Mouse (Mus musculus) ovary, postnatal 14 days (tissue): Measurements from ENCODE around the gene Pdcl2.

ENCODE experiments used
- DNase-seq: peaks from one replicate; pipeline ENCODE4 v3.0.0; 2022; ENCODE audit warnings: low spot score

The Pdcl2 gene

DNA sequence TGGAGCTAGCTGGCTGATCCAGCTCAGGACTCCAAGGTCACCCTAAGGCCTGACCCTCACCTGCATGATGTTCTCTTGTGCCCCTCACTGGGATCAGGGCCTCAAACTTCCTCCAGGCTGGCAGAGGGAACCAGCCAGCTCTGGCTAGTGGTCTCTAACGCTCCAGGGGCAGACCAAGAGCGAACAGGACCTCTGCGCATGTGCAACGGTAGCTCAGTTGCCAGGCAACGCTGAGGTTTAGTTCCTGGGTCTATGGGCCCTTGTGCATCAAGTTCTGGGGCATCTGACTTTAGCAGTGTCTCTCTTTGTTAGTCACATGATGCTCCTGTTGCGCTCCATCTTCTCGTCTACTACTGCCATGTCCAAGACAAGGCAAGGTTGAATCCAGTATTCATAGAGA lies at the start of gene Pdcl2:
TSS of gene Pdcl2 (minus strand) at position 204 of the 400 bp plus-strand sequence.
- no peak for DNase-seq

DNA sequence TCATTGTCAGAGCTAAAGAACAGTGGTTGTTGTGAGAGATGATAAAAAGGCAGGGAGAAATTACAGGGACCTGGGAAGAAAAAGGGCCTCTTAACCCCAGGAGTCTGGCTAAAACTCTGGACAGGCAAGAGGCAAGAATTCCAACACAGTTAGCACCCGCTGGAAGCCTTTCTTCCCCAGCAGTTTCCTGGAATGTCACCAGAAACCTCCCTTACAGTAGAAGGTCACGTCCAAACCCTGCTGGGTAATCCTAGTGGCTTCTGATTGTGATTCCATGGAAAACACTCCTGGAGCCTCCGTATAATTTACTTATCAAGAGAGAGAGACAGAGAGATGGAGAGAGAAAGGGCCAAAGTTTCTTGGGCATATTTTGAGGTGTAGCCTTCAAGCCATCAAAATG lies 48.3 kb upstream of the Pdcl2 start:
- DNase-seq: no peak

DNA sequence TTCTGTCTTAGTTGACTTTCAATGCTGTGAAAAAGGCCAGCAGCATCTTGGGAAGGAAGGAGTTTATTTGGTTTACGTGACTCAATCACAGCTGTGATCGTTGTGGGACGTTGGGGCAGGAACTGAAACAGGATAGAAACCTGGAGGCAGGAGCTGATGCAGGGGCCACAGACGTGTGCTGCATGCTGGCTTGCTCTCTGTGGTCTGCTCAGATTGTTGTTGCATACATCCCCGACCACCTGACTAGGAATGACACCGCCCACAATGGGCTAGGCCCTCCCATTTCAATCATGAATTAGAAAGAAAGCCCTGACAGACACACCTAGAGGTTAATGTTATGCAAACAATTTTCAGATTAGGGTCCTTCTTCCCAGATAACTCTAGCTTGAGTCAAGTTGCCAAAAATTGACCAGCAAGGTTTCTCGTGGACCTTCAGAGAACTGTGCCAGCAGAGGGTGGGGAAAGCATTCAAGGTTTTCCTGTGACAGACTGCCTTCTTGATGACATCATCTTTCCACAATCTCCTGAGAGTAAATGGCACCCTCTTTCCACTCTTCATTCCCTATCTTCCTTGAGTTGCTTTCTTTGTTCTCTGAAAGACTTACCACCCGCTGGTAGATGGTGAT lies 38.4 kb upstream of the Pdcl2 start:
- DNase-seq: no peak

DNA sequence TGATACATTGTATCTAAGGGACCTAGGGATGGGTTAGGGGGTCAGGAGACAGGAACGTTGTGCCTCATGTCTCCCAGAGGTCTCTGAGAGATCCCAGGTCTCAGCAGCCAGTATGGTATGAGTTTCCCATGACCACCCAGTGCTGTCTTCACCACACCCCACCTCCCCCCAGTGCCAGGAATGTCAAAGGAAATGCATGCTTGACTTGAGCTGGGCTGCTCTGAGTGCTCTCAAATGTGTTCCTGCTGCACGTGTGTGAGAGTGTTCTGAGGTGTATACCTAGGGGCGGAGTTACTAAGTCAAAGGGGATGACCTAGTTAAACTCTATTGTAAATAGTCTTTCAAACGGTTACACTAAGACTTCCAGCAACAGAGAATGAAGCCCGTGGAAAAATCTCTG lies 34.5 kb upstream of the Pdcl2 start:
- no peak for DNase-seq

DNA sequence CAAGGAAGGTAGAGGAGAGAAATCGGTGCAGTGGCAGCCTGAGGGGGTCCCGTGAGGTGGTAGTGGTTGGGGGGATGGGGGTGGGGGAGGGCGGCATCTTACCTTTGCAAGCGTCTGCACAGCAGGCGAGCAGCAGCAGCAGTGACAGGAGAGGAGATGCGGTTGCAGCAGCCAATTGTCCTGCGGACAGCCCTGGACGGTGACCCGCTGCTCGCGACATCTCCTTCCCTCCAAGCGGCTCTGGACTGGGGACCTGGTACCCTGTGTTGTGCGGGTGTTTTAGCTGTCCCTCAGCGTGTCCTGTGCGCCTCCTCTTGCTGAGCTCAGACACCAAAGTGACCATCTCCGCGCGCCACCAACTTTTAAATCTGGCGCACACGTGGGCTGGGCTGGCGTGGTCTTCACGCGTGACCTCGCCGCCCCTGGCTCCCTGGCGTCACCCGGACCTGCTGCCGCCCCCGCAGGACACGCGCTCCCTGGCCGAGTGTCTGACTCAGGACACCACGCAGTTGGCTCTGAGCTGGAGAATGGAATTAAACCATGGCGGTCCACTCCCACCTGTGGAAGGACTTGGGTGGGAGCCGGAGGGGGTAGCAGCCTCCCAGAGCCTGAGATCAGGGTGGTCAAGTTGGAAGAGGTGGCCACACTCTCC lies 32.6 kb upstream of the Pdcl2 start, which contains the start of gene Nmu:
TSS of gene Nmu (minus strand) at position 336 of the 652 bp plus-strand sequence.
- DNase-seq: no peak

DNA sequence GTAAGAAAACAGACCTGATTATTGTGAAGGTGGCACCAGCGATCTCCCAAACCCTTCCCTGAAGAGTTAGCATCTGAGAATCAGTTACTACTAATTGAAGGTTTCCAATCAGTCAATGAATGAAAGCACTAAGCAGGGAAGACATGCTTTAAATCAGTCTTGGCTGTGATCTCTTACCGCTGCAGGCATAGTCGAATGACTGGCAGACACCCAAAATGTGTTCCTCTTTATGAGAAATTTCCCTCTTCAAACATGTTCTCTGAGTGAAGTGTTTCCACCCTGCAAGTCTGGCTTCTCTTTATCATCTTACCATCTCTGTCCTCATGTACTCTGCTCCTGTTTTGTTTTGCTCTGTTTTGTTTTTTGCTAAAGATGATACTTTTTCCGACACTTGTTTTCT lies 29.8 kb upstream of the Pdcl2 start:
- DNase-seq: no peak

DNA sequence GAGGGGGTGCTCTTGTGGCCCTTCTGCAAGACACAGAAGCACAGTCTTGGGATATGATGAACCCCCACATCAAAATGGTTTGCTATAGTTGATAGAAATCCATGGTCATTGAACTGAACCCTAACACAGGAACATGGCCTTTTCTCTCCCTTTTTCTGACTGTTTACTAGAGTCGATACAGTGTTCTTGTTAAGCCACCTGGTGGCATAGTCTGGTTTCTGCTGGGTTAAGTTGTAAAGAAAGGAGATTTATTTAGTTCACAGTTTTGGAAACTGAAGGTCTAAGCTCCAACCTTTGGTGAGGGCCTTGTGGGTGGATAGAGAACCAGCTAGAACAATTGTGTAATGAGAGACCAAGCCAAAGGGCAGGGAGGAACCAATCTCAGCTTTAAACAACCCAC lies 29.1 kb upstream of the Pdcl2 start:
- DNase-seq: no peak

DNA sequence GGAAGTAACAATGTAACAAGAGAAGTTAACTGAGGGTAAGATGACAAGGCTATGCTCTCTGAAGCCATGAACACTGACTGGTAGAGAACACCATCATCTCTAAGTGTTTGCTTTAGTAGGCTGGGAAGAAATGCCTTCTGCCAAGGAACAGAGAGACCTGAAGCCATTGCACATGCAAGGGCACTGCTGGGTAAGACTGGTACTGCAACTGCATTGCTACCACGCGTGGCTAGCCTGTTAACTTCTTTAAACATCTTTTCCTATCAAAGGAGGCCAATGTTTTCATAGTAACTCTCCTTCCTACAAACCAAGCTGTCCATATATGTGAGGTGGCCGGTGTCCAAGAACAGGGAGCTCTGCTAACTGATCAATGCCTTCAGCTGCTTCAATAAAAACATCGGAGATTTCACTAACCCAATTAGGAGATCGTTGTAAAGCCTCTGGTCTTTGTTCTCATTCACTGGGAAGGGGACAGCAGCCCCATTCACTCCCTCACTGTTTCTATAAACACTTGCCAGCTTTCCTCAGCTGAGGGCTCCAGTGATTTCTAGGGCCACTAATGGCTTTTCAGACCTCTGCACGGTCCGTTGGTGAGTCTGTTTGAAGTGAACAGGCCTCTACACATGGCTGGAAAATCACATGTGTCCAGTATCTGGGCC lies 21.1 kb upstream of the Pdcl2 start:
- DNase-seq: no peak

DNA sequence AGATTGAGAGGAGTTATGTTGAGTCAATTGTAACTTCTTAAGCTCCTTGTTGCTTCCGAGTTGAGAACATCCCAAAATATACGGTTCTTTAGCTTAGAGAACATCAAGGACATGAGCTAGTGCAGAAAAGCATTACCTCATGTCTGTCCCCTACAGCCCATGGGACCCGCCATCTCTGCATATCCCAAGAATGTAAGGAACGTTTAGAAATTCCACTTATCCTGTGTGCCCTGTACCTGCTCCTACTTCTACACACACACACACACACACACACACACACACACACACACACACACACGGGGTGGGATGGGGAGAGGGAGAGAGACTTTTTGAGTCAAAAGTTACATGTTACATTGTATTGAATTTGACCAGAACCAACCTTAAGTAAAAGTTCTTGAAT lies 20.6 kb upstream of the Pdcl2 start:
- DNase-seq: no peak

DNA sequence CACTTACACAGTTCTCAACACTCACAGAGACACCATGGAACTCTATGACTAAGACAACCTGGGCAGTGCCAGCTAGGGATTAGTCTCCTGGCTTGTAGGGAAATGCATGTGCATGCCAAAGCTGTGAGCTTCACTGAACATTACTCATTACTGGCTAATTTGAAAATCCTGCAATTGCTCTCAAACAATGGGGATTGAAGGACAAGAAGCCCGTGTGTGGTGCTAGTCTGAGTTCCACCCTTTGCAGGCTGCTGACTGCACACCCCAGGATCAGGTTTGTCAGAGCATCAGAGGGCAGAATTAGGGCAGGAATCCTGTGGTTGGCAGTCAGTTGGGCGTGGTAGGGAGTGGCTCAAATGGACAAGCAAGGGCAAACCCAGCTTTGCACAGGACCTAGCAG lies 15.2 kb upstream of the Pdcl2 start:
- DNase-seq: no peak

DNA sequence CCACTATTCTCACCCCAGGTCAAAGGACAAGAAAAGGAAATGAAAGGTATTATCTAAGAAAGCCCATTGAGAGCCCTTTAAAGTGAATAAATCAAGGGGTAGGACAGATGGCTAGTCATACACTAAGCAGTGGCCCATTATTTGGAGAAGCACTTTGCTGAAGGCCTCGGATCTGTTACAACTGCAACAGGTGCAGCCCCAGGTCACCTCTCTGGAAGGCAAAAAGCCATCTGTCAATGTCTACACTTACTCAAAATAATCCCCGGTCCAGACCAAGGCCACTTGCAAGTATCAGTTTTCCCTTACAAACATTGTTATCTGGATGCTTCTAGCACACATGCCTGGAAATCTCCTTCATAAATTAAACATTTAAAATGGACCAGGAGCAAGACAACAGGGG lies 10.0 kb upstream of the Pdcl2 start:
- DNase-seq: no peak

DNA sequence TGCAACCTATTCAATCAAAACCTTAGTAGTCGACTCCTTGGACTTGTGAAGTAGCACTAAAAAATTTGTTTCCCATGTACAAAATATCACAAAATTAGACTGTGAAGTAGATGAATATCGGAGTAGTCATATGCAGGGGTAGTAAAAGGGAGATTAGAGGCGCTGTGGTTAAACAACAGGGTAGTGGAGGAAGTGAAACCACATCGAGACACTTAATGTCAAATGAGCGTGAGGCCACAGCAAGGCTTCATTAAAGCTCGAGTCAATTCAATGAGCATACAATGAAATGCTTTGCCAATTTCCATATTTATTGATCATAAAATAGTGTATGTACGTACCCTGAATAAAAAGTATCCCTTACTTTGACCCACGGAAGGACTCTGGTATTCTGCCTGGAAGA lies 6.1 kb upstream of the Pdcl2 start:
- no peak for DNase-seq

DNA sequence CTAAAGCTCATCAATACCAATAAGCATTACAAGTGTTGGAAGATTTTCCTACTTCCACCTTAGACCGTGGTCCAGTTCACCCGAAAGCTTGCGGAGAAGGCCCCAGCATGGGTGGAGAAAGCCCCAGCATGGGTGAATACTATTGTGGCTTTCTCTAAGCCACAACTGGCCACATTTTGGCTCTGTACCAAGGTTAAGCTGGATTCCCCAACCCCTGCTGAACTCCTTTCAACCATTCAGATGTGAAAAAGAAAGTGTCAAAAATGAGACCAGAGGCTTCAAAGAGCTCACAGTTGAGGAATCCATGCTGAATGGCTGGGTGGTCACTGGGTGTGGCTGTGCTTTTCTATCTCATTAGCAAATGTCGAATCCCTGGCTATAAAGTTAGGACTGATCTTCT lies 2.9 kb upstream of the Pdcl2 start:
- no peak for DNase-seq

DNA sequence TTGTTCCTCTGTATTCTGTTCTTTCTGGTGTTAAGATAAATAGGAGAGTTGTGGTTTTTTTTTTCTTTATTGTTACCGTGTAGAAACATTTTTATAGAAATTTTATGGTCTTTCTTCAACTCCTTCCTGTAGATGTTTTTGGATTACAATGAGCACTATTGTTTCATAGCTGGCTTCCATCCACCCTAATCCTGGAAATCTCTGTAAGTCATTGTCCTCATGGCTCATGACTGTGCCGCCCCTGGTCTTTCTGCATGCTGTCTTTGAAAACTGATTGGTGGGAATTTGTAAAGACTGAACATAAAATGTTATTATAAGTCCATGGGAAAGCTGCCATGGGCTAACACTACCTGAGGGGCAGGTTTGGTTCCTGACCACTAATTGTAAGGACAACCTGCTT lies 3.7 kb downstream of the Pdcl2 start:
- no peak for DNase-seq

DNA sequence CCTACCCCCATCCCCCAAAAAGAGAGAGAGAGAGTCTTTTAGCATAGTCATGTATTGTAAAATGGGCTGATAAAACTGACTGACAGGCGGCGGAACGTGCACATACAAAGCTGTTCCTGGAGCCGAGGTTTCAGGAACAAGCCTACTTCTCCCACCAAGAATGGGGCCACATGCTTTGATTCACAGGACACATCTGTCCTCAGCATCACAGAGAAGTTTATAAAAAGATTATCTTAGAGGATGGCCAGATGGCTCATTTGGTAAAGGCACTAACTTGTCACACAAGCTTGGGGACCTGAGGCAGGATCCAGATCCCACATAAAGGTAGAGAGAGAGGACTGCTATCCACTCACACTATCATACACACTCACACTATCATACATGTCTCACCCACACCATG lies 5.8 kb downstream of the Pdcl2 start:
- no peak for DNase-seq

DNA sequence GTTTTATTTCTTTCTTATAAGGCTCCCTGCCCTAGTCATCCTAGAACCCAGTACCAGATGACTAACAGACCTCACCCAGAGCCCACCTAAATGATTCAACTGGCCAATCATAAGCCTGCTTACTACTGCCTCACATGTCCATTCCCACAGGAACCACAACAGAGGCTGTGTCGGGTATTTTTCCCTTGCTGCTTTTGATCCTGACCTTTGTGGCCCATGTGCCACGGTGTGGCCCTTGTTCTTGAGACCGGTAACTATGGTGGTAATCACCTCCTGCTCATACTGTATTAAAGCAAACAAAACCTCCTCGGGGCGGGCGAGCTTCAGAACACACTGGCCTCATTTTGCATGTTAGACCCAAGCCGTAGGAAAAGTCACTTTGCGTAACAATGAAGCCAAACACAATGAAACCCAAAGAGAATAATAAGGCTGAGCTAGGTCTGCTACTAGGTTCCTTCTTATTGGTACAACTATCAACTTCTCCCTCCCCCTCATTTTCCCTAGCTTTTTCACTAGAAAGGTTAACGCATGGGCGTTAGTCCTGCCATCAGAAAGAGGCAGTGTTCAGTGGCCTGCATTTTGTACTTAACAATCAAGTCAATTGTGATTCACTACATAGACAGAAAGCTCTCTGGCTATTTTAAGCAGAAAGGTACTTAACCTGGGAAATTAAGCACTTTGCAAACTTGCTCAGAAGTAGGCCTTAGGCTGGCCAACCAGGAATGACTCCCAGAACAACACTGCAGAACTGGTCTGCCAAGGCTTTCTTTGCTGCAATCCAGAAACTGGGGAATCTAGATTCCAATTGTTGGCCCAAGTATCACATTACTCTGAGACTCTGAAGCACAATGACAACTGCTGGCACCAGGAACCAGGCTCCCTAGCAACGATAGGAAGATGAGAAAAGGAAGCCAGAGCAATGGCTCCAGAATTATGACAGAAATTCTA lies 9.4 kb downstream of the Pdcl2 start:
- no peak for DNase-seq

DNA sequence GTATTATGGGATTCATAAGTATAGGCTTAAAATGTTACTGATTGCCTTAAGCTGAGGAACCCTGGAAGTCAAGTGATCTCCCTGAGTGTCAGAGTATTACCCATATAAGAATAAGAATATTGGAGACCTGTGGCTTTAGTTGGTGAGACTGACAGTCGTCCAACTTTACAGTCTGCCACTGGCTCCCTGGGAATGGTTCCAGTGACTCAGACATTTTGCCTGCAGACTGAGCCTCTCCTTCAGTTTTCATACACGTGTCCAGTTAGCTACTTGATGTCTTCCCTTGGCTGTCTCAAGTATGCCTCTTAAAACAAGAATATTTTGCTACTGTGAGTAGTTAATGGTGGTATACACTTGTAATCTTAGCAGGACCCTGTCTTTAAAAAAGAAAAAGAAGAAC lies 22.8 kb downstream of the Pdcl2 start:
- no peak for DNase-seq

DNA sequence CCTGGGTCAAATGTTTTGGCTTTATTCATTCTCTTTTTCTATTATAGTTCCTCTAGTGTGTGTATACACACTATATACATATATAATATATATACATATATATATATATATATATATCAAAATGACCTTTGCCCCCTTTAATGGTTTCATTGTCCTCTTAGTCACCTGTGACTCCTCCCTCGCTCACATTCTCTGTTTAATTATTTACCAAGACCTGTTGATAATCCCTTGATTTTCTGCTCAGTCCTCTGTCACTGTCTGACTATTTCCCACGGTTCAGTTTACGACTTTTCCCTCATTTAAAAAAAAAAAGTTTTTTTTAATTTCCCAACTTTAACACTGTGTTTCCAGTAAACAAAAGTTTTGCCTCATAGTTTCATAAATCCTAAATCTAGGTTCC lies 24.7 kb downstream of the Pdcl2 start:
- DNase-seq: no peak

DNA sequence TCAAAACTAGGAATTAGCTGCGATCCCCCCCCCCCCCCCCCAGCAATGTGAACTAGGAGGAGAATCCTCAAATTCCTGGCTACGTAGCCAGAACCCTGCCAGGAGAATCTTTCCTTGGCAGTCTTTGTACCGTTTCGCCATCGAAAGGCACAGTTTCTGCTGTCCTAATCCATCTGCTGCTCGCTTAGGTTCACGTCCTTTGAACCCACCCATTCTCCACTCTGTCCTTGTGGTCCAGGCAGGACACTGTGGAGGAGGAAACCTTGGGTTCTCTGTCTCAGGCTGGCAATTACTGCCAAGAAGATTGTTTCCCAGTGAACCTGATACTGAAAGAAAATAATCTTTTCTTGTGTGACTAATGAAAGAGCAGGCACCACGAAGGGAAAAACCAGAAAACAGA lies 25.3 kb downstream of the Pdcl2 start:
- DNase-seq: peak; percentile 37

DNA sequence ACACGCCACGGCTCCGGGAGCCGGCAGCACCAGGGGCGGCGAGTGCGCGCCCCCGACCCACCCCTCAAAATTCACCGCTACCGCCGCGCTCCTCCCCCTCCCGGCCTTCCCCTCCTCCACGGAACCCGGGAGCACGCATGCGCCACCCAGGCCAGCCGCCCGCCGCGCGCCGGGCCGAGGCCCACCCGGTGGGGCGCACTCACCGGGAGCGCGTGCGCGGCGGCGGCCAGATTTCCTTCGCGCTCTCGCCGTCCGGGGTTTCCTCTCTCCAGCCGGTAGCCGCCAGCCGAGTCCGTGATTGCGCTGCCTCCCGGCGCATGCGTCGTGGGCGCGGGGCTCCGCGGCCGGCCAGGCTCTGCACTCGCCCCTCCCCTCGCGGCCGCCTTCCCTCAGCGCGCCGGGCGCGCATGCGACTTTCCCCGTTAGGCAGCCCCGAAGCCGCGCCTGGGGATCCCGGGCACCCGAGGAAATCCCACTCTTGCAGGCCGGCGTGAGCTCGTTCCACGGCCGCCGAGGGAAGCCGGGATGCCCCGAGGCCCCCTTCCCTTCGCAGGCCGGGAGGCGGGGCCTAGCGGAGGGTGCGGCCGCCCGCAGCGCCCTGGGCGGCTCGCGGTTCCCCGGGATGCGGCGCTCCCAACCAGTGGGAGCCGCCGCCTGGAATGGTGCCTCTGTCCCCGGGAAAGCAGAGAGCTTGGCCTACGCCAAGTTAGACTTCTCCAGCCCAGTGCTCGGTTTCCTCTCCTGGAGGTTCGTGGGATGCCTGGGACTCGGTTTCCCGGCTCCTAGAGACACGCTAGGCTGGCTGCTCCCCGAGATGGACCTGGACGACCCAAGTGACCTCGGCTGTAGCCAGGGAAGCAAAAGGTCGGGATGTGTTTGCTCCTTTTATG lies 26.3 kb downstream of the Pdcl2 start, which contains the start of gene Clock:
TSS of gene Clock (minus strand) at position 341 of the 890 bp plus-strand sequence.
- DNase-seq: peak; percentile 81

DNA sequence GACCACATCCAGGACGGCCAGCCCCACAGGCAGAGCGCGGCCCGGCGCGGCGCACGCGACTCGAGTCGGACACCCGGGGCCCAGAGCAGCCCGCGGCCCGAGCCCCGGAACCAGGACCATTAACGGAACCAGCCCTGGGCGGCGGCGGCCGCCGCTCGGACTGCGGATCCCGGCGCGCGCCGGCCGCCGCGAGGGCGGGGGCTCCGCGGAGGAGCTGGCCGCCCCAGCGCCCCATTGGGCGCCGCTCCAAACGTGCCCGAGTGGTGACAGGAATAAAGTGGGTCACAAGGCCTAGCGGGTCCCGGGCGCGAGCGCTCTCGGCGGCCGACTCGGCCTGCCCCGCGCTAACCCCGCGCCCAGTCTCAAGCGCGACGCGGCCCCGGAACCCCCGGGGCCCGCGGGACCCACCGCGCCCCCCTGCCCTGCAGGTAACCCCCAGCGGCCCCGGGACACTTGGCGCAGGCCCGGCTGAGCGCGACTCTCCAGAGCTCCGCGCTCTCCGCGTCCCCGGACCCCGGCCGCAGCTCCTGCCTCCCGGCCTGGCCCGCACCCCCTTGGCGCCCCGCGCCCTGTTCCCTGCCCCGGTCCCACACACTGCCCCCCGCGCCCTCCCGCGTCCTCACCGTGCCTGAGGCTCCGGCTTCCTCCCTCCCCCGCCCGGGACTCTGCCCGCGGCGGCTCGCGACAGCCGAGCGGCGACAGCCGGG lies 27.1 kb downstream of the Pdcl2 start:
- peak; percentile 62 for DNase-seq
